14 mouse cellular contexts compared by ENCODE assay signal in genomic region chr17:62468859-62469258, GRCm38 (mm10).
"Had no signal": no experiment of that assay in that cellular context is flagged by ENCODE, and none has a peak within 500 bp of the region (broad histone marks: within the 10 kb centered on the region; RNA-seq: fewer than 3 reads in every experiment).

No protein-coding gene starts in this region.

- H3K9me3 ChIP-seq: midbrain, embryonic 13.5 days; midbrain, embryonic 15.5 days; neural tube, embryonic 12.5 days; stomach, embryonic 15.5 days had no signal

- DNase-seq: lung, adult 18-20 months; lung, embryonic 14.5 days; lung, postnatal 10 days; lung, postnatal 4 days; right cerebral cortex, postnatal 14 days; thymus, adult 2 months; thymus, postnatal 25 days; thymus, postnatal 4 days had no signal

- H3K4me3 ChIP-seq: midbrain, embryonic 13.5 days; midbrain, embryonic 15.5 days; neural tube, embryonic 12.5 days; stomach, embryonic 15.5 days had no signal

- H3K36me3 ChIP-seq: midbrain, embryonic 13.5 days; midbrain, embryonic 15.5 days; neural tube, embryonic 12.5 days; stomach, embryonic 15.5 days had no signal

- ATAC-seq: midbrain, embryonic 13.5 days; midbrain, embryonic 15.5 days had no signal

- H3K9ac ChIP-seq: lung, embryonic 14.5 days; midbrain, embryonic 13.5 days; midbrain, embryonic 15.5 days; neural tube, embryonic 12.5 days; stomach, embryonic 15.5 days had no signal

- H3K4me2 ChIP-seq: lung, embryonic 14.5 days; midbrain, embryonic 11.5 days; midbrain, embryonic 13.5 days; midbrain, embryonic 15.5 days; neural tube, embryonic 12.5 days; stomach, embryonic 15.5 days had no signal

- H3K27me3 ChIP-seq: midbrain, embryonic 13.5 days; midbrain, embryonic 15.5 days; neural tube, embryonic 12.5 days; stomach, embryonic 15.5 days had no signal

- H3K4me1 ChIP-seq: midbrain, embryonic 13.5 days; midbrain, embryonic 15.5 days; neural tube, embryonic 12.5 days; stomach, embryonic 15.5 days had no signal

- H3K27ac ChIP-seq: midbrain, embryonic 13.5 days; midbrain, embryonic 15.5 days; neural tube, embryonic 12.5 days; stomach, embryonic 15.5 days; stomach, postnatal 0 days had no signal
